Mouse (Mus musculus) yolk sac, embryonic 10.5 days (tissue): ENCODE results near the gene Actl6a.
A peak's percentile ranks its signal among the peaks of the same experiment; 100 is the strongest.
"Not testable (repeated sequence)": the region's sequence is repeated elsewhere in the genome, so short reads cannot be mapped to it uniquely, and the experiment has no call there.

ENCODE experiments used
- DNase-seq: peaks from one replicate; pipeline ENCODE4 v3.0.0-alpha.2; 2017; ENCODE audit warnings: low spot score

Actl6a gene

DNA sequence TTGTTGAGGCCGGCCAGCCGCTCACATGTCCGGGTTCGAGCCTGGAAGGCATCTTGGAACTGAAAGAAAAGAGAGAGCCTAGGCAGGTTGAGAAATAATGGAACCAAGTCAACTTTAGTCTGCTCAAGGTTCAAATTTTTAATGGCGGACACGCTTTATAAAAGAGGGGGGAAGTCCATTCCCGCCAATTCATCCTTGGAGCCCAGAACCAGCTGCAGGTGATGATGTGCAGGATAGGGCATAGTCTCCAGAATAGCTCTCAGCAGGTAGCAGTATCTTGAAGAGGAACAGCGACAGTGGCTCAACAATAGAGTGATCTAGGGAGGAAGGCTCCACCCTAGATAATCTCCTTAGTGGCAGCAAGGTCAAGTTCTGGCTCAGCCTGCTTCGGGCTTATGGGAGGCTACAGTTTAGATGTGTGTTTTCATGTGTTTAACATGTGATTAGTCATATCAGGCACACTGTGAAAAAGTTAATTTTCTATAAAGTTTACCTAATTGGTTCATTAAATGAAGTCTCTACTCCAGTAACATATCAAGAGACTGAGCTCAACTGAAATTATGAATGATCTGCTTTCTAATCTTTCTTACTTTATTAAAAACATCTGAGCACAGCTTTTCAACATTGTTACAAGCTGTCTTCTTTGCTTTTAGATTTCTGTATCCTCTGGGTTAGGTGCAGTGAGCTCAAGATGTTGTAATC lies at the start of gene Actl6a:
Gene Actl6a (plus strand): TSS at position 652 of the 702 bp plus-strand sequence.
- DNase-seq = not testable (repeated sequence)

GRCm38 (mm10) chr3:32656398-32656994 lies 49.6 kb upstream of the Actl6a start:
- DNase-seq = no peak

- DNase-seq = no peak
Observed at GRCm38 (mm10) chr3:32658401-32658800, 47.7 kb upstream of the Actl6a start.

DNA sequence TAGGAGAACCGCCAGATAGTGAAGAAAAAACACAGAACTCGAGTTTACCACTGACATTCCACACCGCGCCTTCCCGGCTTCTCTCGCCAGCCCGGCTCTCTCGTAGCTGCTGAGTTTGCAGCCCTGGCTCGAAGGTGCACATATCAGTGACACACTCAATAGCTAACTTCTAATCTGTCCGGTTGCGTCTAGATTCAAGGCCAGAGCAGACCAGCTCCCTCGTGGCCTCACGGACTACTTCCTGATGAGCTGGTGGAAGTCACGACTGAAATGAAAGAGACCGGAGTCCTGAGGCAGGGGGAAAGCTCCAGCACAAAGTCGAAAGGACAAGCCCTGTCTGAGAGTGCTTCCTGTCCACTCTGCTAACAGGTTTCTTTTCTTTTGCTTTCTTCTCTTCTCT lies 47.3 kb upstream of the Actl6a start:
- DNase-seq = peak; percentile 78

DNA sequence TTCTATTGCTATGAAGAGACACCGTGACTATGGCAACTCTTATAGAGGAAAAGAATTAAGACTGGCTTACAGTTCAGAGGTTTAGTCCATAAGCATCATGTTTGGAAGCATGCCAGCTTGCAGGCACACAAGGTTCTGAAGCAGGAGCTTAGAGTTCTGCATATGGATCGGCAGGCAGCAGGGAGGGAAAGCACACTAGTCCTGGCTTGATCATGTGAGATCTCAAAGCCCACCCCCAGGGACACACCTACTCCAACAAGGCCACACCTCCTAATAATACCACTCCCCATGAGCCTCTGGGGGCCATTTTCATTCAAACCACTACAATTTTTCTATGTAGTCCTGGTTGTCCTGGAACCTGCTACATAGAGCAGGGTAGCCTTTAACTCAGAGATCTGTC lies 46.6 kb upstream of the Actl6a start:
- no peak for DNase-seq

DNA sequence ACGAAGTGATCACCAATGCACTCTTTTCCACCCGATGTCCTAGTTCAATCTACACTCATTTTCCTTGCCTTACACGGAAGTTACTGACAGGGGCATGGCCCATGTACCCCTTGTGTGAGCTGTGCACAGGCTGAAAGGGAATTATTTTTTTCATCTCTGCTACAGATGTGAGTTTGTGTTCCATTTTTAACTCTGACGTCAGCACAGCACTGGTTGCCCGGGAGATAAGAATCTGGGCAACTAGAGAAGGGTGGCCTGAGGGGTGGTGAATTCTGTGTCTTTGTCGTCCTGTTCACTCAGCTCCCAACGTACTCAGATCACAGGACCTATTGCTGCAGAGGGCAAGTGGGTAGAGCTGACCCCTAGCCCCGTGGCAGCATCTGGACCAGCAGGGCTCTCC lies 45.8 kb upstream of the Actl6a start:
- DNase-seq = no peak

- no peak for DNase-seq
Observed at GRCm38 (mm10) chr3:32660831-32661555, 45.1 kb upstream of the Actl6a start.

GRCm38 (mm10) chr3:32661556-32661930 lies 44.6 kb upstream of the Actl6a start:
- DNase-seq = no peak

DNA sequence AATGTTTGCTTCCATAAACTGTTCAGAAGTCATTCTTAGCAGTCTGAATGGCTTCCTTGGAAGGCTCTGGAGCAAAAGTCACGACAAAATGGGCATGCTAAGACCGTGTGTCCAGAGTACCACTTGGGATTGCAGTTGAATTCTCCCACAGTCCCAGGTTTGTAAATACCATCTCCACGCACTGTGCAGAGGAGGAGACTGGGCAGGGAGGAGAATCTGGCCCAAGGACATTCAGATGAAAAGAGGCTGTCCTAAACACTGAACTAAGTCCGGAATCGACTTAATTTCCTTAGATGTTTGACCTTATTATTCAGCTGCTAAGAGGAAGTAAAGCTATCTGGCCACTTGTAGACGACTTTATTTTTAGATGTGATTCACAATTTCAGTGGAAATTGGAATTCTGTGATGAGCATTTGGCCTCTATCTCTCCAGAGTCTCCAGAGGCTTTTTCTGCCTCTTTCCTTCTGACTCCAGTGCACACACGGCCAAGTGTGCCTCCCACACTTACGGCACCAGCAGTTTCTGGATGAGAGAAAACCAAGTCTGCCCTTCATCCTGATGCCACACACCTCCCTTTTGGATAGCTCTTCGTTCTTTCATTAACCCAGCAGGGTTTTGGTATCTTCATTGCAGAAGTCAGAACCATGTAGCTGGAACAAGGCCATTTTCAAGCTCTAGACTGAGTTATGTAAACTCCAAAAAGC lies 37.7 kb upstream of the Actl6a start:
- no peak for DNase-seq

DNA sequence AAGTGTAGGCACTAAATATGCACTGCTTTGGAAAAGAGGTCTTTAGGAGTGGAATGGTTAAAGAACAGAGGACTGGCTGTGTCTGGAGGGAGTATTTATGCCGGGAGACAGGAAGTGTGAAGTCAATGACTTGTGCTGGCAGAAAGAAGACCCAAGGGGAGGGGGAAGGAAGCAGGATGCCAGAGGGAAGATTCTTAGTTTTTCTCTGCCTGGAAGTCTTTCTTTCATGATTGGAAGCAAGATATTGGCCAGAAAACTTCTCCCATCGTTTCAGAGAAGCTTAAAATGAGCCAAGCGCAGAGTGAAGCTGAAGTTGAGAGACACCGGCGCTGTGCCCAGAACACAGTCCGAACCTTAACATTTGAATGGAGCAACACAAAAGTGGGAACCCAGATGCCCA lies 36.9 kb upstream of the Actl6a start:
- no peak for DNase-seq

- no peak for DNase-seq
Observed at GRCm38 (mm10) chr3:32670196-32670595, 35.9 kb upstream of the Actl6a start.

- no peak for DNase-seq
Observed at GRCm38 (mm10) chr3:32673151-32673550, 32.9 kb upstream of the Actl6a start.

DNA sequence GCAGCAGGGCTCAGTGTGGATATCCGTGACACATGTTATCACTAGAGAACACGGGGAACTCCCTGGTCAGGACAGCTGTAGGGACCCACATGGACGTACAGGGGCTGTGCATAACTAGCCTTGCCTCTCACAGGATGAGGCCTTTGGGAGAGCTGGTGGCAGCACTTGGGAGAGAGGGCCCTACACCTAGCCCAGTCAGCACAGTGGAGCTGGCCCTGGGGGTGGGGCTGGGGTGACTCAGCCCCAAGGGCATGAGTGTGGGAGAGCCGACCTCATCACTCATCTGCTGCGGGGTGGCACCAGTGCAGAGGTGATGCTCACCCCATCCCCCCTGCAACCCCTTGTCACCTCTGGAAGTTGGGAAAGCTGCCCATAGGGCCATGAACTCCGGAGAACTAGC lies 29.7 kb upstream of the Actl6a start:
- no peak for DNase-seq

- no peak for DNase-seq
Observed at GRCm38 (mm10) chr3:32682910-32683531, 23.1 kb upstream of the Actl6a start.

DNA sequence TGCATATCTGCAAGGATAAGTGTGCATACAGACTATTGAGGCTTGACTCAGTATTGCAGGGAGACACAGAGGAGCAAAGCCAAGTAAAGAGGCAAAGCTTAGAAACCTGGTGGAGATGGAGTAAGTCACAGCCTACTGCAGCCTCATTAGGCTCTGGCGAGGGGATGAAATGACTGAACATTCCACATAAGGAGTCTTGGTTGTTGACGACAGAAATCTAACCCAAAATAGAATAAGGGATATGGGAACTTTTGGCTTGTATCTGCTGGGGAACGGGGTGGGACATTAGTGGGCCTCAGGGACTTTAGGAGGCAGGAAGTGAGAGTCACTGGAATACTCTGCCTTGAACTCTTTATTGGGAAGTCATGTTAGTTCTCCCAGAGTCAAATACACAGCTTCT lies 21.5 kb upstream of the Actl6a start:
- no peak for DNase-seq

DNA sequence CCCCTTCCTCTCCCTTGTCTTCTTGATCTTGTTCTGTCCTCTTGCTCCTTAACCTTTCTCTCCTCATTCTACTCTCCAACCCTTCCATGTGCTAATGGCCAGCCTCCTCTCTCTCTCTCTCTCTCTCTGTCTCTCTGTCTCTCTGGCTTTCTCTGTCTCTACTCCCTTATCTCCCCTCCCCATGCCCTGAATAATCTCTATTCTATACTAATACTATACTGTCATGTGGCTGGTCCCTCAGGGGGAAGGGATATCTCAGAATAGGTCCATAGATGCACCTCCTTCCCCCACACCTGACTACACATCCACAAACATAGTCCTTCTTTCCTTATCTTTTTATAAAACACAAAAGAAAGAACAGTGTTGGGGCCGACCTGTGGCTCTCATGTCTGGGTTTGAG lies 19.6 kb upstream of the Actl6a start:
- no peak for DNase-seq

- DNase-seq = no peak
Observed at GRCm38 (mm10) chr3:32687156-32687555, 18.9 kb upstream of the Actl6a start.

- peak; percentile 84 for DNase-seq
Observed at GRCm38 (mm10) chr3:32689567-32689999, 16.5 kb upstream of the Actl6a start.

- no peak for DNase-seq
Observed at GRCm38 (mm10) chr3:32690008-32690407, 16.1 kb upstream of the Actl6a start.

GRCm38 (mm10) chr3:32690901-32691300 lies 15.2 kb upstream of the Actl6a start:
- DNase-seq = no peak

- DNase-seq = no peak
Observed at GRCm38 (mm10) chr3:32691841-32692240, 14.3 kb upstream of the Actl6a start.

DNA sequence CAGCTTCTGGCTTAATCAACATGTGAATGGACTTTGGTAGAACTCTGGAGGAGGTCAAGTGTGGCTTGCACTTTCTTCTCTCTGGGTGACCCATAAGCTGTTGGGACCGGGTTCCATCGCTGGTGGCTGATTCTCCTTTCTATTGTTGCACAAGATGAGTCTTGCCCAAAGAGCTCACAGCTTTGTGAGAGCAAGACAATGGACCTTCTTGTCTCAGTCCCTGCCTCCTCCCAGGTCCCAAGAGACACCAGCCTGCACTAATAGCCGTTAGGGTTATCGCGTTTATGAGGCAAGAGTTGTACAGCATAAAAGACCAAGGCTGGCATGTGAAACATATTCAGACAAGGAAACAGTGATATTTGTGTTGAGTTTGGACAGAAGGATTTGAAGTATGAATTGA lies 11.9 kb upstream of the Actl6a start:
- DNase-seq = peak; percentile 34
